Mouse (Mus musculus) cerebellum, adult 11 months (tissue): Measurements from ENCODE around the gene Atp1a2.
A peak's percentile ranks its signal among the peaks of the same experiment; 100 is the strongest.
"Not testable (repeated sequence)": the region's sequence is repeated elsewhere in the genome, so short reads cannot be mapped to it uniquely, and the experiment has no call there.

ENCODE experiments used
- DNase-seq: peaks from one replicate; pipeline ENCODE4 v3.0.0; 2022

The Atp1a2 gene

DNA sequence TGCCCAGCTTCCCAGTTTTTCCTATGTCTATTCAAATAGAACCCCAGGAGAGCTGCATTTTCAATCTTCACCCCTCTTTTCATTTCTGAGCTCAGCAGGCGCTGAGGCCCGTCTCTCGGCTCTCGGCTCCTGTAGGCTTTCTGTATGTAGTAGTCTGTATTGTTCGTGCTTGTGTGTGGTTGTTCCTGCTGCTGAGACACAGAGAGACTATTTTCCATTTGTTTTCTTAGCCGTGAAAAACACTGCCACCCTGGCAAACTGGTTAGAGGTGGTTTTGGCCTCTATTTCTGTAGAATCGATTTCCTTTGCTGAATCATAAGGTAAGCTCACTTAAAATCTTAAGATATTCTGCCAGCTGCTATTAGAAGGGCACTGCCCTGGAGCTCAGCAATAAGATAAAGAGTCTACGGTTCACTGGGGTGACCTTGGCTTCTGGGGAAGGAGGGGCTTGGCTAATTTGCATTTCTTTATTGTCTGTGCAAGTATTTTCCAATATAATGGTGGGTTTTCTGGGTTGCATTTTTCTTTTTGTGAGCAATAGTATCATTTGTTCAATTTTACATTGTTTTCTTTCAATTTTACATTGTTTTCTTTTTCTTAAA, 36.3 kb downstream of the Atp1a2 start, which contains the start of gene Igsf8:
Gene Igsf8 (plus strand): TSS at position 165 of the 602 bp plus-strand sequence.
- no peak for DNase-seq

DNA sequence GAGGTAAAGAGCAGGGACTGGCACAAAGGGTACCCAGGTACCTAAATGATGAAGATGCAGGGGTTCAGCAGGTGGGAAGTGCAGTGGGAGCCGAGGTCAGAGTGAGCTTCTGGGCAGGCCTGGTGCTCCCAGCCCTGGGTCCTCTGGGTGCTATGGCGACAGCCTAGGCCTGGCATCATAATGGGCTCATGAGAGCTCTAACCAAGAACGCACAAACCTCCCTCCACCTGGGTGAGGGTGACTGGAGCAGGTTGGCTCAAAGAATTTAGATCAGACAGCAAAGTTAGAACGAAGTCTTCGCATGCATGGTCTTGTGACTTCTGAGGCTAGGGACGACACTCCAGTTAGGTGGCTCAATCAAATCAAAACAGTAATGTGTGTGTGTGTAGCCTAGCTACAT, 39.5 kb downstream of the Atp1a2 start, which contains the start of gene Atp1a4:
Gene Atp1a4 (minus strand): TSS at position 101 of the 400 bp plus-strand sequence.
- no peak for DNase-seq

DNA sequence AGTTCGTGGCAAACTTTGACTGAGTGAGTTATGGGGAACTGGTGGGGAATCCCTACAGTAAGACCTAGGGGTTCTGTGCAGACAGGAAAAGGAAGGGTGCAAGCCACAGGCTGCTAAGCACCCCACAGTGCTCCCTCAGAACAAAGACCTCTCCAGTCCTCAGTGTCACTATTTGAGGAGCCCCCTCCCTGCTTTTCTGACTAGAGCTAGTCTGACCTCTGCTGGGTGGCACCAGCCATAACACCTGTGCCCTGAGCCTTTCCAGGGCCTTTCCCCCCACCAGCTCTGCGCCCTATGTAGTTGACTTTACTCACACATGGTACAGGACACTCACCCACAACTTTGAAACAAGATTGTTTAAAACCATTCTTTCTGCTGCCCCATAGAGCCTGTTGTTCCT, 50.2 kb downstream of the Atp1a2 start:
- DNase-seq: no peak

DNA sequence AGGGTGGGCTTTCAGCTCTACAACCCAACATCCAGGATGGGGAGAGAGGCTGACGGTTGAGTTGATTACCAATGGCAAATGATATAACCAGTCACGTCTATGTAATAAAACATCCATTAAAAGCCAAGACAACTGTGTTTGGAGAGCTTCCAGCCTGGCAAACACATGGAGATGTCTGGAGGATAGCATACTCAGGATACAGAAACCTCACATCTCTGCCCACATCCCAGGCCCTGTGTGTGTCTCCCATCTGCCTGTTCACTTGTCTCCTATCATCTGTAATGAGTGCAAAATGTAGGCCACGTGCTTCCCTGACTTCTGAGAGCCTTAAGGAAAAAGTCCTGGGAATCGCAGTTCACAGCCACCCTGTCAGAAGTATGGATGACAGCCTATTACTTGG, 50.6 kb downstream of the Atp1a2 start:
- no peak for DNase-seq

- not testable (repeated sequence) for DNase-seq
These were observed 53.2 kb downstream of the Atp1a2 start for GRCm38 (mm10) chr1:172244645-172245044.

DNA sequence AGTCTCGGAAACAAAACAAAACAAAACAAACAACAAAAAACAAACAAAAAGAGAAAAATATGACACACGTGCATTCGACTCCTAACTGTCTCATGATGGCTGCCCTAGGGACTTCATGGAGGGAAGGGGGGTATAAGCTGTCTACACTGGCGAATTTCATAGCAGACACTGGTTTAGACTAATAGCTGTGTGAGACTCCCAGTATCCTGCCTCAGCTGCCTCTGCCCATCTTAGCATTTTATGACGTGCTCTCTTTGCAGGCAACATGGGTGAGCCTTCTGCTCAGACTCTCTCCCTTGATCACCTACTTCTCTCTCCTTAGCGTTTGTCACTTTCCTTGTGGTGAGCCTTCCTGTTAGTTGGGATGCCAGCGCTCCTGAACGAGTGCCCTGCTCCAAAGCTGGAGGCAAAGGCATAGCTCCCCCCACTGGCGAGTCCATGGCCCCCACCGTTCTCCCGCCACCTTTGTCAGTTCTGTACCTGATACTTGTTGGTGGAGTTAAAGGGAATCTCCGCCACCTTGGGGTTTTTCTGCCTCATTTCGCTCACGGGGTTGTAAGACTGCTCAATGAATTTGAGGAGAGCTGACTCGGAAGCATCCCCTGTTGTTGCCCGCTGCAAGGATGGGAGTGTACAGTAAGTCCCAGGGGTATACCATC, 54.2 kb downstream of the Atp1a2 start:
- peak; percentile 29 for DNase-seq

DNA sequence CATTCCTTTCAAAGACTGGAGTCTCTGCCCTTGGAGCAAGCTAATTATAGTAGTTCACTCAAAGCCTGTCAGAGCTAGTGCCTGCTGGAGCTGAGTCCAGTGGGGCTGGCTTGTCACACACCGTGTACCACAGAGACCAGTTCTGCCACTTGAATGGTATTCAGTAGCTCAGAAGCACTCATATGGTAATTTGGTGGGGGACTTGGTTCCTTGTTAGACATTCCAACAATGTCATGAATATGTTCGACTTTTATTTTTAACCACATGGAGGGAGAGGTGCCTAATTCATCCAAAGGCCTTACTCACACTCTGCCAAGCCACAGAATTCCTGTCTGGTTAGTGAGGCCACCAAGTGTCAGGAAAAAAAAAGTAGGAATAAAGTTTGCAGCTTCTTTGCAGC, 55.5 kb downstream of the Atp1a2 start:
- no peak for DNase-seq

DNA sequence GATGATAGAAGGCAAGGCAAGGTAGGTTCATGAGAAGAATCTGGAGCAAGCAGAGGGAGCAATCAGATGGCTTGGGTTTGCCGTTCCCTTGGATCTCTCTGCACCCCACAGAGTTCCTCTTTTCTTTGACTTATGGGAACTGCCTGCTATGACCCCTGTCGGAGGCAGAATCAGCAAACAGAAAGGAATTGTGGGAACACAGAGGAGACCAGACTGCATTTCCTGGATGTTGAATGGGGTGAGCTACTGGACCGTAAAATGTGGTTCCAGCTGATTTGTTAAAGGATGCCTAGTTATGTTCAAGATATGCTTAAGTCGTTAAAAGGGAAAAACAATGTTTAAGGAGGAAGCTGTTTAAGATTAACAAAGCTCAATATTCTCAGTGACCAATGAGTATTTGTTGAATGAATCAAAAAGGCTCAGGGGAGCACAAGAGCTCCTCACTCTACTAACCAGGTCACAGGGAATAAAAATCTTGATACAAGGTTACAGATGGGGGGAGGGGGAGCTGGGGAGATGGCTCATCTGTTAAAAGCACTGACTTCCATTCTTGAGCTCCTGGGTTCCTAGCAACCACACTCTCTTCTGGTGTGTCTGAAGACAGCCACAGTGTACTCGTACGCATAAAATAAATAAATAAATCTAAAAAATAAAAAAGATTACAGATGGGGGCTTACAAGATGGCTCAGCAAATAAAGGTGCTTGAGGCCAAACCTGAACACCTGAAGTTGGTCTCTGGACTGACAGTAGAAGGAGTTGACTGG, 56.7 kb downstream of the Atp1a2 start:
- no peak for DNase-seq

GRCm38 (mm10) chr1:172229215-172229614, 68.6 kb downstream of the Atp1a2 start:
- DNase-seq: no peak

DNA sequence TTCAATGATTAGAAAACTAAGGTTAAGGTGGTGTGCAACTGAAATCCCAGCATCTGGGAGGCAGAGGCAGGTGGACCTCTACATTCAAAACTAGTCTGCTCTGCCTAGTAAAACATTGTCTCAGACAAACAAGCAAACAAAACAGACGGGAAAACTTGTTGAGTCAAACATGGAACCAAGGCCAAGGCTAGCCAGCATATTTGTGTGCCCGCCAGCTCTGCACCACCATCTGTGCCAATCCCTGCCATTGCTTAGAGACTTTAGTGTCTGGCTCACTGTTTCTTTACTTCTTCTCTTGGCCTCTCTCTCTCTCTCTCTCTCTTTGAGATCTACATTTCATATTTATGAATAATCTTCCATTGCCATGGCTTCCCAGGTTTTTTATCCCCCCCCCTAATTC, 69.7 kb downstream of the Atp1a2 start:
- DNase-seq: no peak
